Mouse (Mus musculus) hindbrain, postnatal 0 days (tissue): ENCODE results near the gene Ints12. TPM values are rescaled to one million over a fixed set of nuclear protein-coding genes. Genes with fewer than 3 reads are reported as not detected.

Source experiments
- ATAC-seq: fragments of 200-750 bp; cut with Nextera tagmentation; 2 replicates; pipeline ENCODE4 v1.8.0; 2017; ENCODE audit warnings: mild to moderate bottlenecking, moderate TSS enrichment, moderate library complexity
- DNase-seq: peaks from one replicate; pipeline ENCODE4 v3.0.0-alpha.2; 2015; ENCODE audit warnings: low spot score
- H3K27ac ChIP-seq: fragments of 300-500 bp; sonication (generic); 2 replicates; pipeline ENCODE4 v1.5.1; 2014; ENCODE audit warnings: mild to moderate bottlenecking
- H3K27me3 ChIP-seq: fragments of 300-500 bp; sonication (generic); 2 replicates; pipeline ENCODE4 v1.6.1; 2014; ENCODE audit warnings: low read length, mixed read lengths; ENCODE audit not compliant: insufficient read depth
- H3K36me3 ChIP-seq: fragments of 300-500 bp; sonication (generic); 2 replicates; pipeline ENCODE4 v1.6.1; 2014; ENCODE audit warnings: low read length, mixed read lengths; ENCODE audit not compliant: insufficient read depth
- H3K4me1 ChIP-seq: fragments of 300-500 bp; sonication (generic); 2 replicates; pipeline ENCODE4 v1.6.1; 2014; ENCODE audit warnings: antibody characterized with exemption, low read length, mixed read lengths; ENCODE audit not compliant: insufficient read depth
- H3K4me2 ChIP-seq: fragments of 300-500 bp; sonication (generic); 2 replicates; pipeline ENCODE4 v1.6.1; 2014; ENCODE audit warnings: low read depth, mild to moderate bottlenecking, low read length, moderate library complexity, mixed read lengths
- H3K4me3 ChIP-seq: fragments of 300-500 bp; sonication (generic); 2 replicates; pipeline ENCODE4 v1.5.1; 2014; ENCODE audit warnings: low read length
- H3K9ac ChIP-seq: fragments of 300-500 bp; sonication (generic); replicated peaks from 2 replicates; pipeline ENCODE4 v1.6.1; 2014; ENCODE audit warnings: mild to moderate bottlenecking, low read length, moderate library complexity, mixed read lengths
- H3K9me3 ChIP-seq: fragments of 300-500 bp; sonication (generic); 2 replicates; pipeline ENCODE4 v1.6.1; 2016; ENCODE audit warnings: low read length, mixed read lengths
- CTCF ChIP-seq: IDR thresholded peaks from 2 replicates; pipeline ENCODE4 v1.5.1; 2016; ENCODE audit warnings: antibody characterized with exemption, control low read depth, low read depth
- WGBS: fragments of 180-500 bp; shearing (Covaris S2); extraction: QIAGEN DNeasy Blood & Tissue Kit; methylation state at CpG from one replicate; pipeline ENCODE4 v1.1.7; 2014; 5-methylcytosine and 5-hydroxymethylcytosine counted together
- polyA plus RNA-seq: library from polyadenylated mRNA; unstranded; fragments of >200 nt; fragmentation: Nextera tagmentation; extraction: Ambion mirVana; gene quantifications from 2 replicates; pipeline ENCODE4 v1.2.1, GENCODE M21; 2015
- total RNA-seq: library from RNA; depleted of rRNA; stranded (reverse); fragments of >200 nt; gene quantifications from 2 replicates; pipeline ENCODE4 v1.2.3, GENCODE M21; 2014; rRNA removed

Ints12 gene
- total and polyA plus RNA-seq, 2 experiments from 2014 or later: 9.6 to 10.0 TPM

DNA sequence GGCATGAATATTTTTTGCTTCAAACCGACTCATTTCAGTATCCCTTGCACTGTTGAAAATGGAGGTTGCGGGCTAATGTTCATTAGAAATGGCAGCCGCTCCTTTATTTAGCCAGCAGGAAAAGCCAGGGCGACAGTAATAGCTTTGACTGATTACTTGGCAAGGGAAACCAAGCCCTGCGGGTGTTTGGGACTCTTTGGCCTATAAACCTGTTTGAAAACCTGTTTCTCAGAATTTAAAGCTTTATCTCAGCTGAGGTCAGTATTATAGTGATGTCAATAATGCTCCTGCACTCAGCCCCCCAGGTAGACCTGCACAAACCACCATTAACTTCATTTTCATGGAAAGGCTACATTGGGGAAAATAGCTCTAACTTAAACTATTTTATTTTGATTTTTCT is 66.6 kb downstream of the Ints12 start:
- DNase-seq (peak; percentile 39), ATAC-seq (no peak)
- H3K9me3 ChIP-seq: no peaks in the 10 kb centered on the region
- no peak overlapping the region for H3K9ac ChIP-seq
- WGBS: 63% methylated on average over 5 of the region's 5 CpGs
- no peak overlapping the region for H3K4me2 ChIP-seq
- H3K4me3 ChIP-seq: no peak overlapping the region
- no peaks in the 10 kb centered on the region for H3K27me3 ChIP-seq
- H3K4me1 ChIP-seq: no peaks in the 10 kb centered on the region
- no peaks in the 10 kb centered on the region for H3K36me3 ChIP-seq
- TF ChIP-seq CTCF: no peak
- no peak overlapping the region for H3K27ac ChIP-seq

Other genes starting within 250 kb of the Ints12 start
- 12.6 and 12.8 TPM in 2 replicates for gene Npnt, start 141.5 kb upstream of the Ints12 start, total RNA-seq
- gene Npnt, start 141.5 kb upstream of the Ints12 start, polyA plus RNA-seq: 20.6 and 22.9 TPM in 2 replicates
- gene Gstcd, start 193 bp downstream of the Ints12 start, total RNA-seq: 7.4 and 8.6 TPM in 2 replicates
- gene Gstcd, start 193 bp downstream of the Ints12 start, polyA plus RNA-seq: 2.3 and 3.3 TPM in 2 replicates
- gene Arhgef38, start 143.1 kb downstream of the Ints12 start, total RNA-seq: 2.0 TPM in 1 of 2 replicates, not detected in the other
- gene Arhgef38, start 143.1 kb downstream of the Ints12 start, polyA plus RNA-seq: 0.05 and 0.08 TPM in 2 replicates
- 22.9 and 23.4 TPM in 2 replicates for gene Ppa2, start 218.3 kb downstream of the Ints12 start, total RNA-seq
- 88.2 and 88.6 TPM in 2 replicates for gene Ppa2, start 218.3 kb downstream of the Ints12 start, polyA plus RNA-seq